Mouse (Mus musculus): ENCODE data around the gene Agbl4. TPM values are rescaled to one million over a fixed set of nuclear protein-coding genes. Genes with fewer than 3 reads are reported as not detected.

The Agbl4 gene
- polyA plus RNA-seq, 1 experiment = 79.8 TPM

DNA sequence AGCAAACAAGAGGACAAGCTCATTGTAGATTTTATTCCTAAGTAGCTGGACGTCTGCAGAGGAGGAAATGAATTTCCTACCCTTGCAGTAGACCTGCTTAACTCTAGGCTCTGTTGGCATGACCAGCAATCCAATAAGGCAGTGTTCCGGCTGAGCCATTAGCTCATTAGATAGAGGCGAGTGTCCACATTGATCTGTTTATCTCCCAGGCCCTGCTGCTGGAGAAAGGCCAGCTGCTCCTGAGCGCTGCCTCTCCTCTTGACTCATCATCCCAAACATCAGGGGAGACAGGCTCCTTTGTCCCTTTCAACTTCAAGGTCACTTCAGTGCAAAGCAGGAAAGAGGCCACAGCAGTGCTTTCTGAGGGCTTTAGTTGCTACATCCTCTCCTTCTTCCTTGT, 858.0 kb downstream of the Agbl4 start:
- Histone ChIP-seq H3K27ac (ENCODE audit: control insufficient read depth, insufficient read depth, low read depth, low read length) (no peak overlapping the region), H3K4me3 (ENCODE audit: control insufficient read depth, low read depth, low read length) (no peak overlapping the region), H3K27me3 (ENCODE audit: control insufficient read depth, insufficient read depth, low read length) (no peaks in the 10 kb centered on the region), H3K4me1 (ENCODE audit: control insufficient read depth, insufficient read depth, low read length) (no peaks in the 10 kb centered on the region), H3K36me3 (ENCODE audit: control insufficient read depth, insufficient read depth, low read length) (no peaks in the 10 kb centered on the region)
- no peak for TF ChIP-seq POLR2A (IDR thresholded peaks at IDR 0.05; ENCODE audit: control insufficient read depth, low read depth, low read length)
- no peak for TF ChIP-seq CTCF (IDR thresholded peaks at IDR 0.05; ENCODE audit: control insufficient read depth, insufficient read depth, insufficient replicate concordance, low read depth, low read length)

DNA sequence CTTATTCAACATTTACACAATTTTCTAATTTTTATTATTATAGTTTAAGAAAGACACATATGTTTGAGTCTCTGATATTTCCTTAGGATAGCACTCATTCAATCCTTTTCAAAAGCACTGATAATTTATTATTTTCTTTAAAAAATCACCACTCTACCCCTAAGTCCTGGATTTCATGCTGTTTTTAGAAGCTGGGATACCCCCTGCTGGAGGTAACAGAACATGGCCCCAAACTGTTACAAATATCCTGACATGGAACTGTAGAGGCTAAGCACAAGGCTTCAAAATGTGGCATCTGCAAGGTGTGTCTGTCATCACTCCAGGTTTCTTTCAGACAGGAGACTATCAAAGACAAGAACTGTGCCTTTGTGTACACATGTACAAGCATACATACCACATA, 859.5 kb downstream of the Agbl4 start:
- Histone ChIP-seq H3K4me1 (ENCODE audit: control insufficient read depth, insufficient read depth, low read length) (no peaks in the 10 kb centered on the region), H3K4me3 (ENCODE audit: control insufficient read depth, low read depth, low read length) (no peak overlapping the region), H3K27ac (ENCODE audit: control insufficient read depth, insufficient read depth, low read depth, low read length) (no peak overlapping the region), H3K27me3 (ENCODE audit: control insufficient read depth, insufficient read depth, low read length) (no peaks in the 10 kb centered on the region), H3K36me3 (ENCODE audit: control insufficient read depth, insufficient read depth, low read length) (no peaks in the 10 kb centered on the region)
- no peak for TF ChIP-seq POLR2A (IDR thresholded peaks at IDR 0.05; ENCODE audit: control insufficient read depth, low read depth, low read length)
- TF ChIP-seq CTCF (IDR thresholded peaks at IDR 0.05; ENCODE audit: control insufficient read depth, insufficient read depth, insufficient replicate concordance, low read depth, low read length) = no peak

DNA sequence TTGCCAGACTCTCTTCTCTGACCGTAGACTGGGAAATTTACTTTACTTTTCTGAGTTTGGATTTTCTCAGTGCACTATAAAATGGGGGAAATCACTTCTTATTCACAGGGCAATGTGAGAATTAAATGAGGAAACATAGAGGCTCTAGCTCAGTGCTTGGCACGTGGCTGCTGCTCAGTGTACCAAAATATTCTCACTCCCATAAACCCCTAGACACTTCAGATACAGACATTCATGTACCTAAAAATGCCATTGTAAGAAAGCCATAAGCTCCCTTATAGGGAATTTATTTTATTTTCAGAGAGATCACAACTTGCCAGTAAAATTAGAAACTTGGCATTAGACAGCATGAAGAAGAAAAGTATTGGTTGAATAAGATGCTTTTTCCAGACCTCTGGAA, 883.5 kb downstream of the Agbl4 start:
- Histone ChIP-seq H3K4me3 (ENCODE audit: control insufficient read depth, low read depth, low read length) (no peak overlapping the region), H3K4me1 (ENCODE audit: control insufficient read depth, insufficient read depth, low read length) (no peaks in the 10 kb centered on the region), H3K27me3 (ENCODE audit: control insufficient read depth, insufficient read depth, low read length) (no peaks in the 10 kb centered on the region), H3K36me3 (ENCODE audit: control insufficient read depth, insufficient read depth, low read length) (no peaks in the 10 kb centered on the region), H3K27ac (ENCODE audit: control insufficient read depth, insufficient read depth, low read depth, low read length) (no peak overlapping the region)
- no peak for TF ChIP-seq CTCF (IDR thresholded peaks at IDR 0.05; ENCODE audit: control insufficient read depth, insufficient read depth, insufficient replicate concordance, low read depth, low read length)

GRCm38 (mm10) chr4:111281836-111282235, 884.4 kb downstream of the Agbl4 start:
- Histone ChIP-seq H3K36me3 (ENCODE audit: control insufficient read depth, insufficient read depth, low read length) (no peaks in the 10 kb centered on the region), H3K4me3 (ENCODE audit: control insufficient read depth, low read depth, low read length) (no peak overlapping the region), H3K4me1 (ENCODE audit: control insufficient read depth, insufficient read depth, low read length) (no peaks in the 10 kb centered on the region), H3K27ac (ENCODE audit: control insufficient read depth, insufficient read depth, low read depth, low read length) (no peak overlapping the region), H3K27me3 (ENCODE audit: control insufficient read depth, insufficient read depth, low read length) (no peaks in the 10 kb centered on the region)
- no peak for TF ChIP-seq CTCF (IDR thresholded peaks at IDR 0.05; ENCODE audit: control insufficient read depth, insufficient read depth, insufficient replicate concordance, low read depth, low read length)
- TF ChIP-seq POLR2A (IDR thresholded peaks at IDR 0.05; ENCODE audit: control insufficient read depth, low read depth, low read length) = no peak

DNA sequence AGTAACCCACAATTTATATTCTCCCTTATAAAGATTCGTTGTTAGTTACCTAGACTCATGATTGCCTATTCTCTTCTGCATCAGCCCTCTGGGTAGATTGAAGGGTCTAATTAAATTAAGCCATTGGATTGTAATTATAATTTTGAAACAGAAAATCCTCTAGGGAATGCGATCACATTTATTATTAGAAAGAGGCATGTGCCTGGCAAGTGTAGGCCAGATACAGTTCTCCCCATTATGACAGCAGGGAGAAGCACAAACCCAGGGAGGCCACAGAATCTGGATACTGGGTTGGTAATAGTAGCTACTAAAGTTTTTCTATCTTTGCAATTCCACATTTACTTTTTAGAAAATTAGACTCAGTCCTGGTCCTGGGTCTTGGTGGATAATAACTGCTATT, 887.2 kb downstream of the Agbl4 start:
- Histone ChIP-seq H3K4me1 (ENCODE audit: control insufficient read depth, insufficient read depth, low read length) (no peaks in the 10 kb centered on the region), H3K4me3 (ENCODE audit: control insufficient read depth, low read depth, low read length) (no peak overlapping the region), H3K27ac (ENCODE audit: control insufficient read depth, insufficient read depth, low read depth, low read length) (no peak overlapping the region), H3K36me3 (ENCODE audit: control insufficient read depth, insufficient read depth, low read length) (no peaks in the 10 kb centered on the region), H3K27me3 (ENCODE audit: control insufficient read depth, insufficient read depth, low read length) (no peaks in the 10 kb centered on the region)
- TF ChIP-seq POLR2A (IDR thresholded peaks at IDR 0.05; ENCODE audit: control insufficient read depth, low read depth, low read length) (no peak), CTCF (IDR thresholded peaks at IDR 0.05; ENCODE audit: control insufficient read depth, insufficient read depth, insufficient replicate concordance, low read depth, low read length) (no peak)

DNA sequence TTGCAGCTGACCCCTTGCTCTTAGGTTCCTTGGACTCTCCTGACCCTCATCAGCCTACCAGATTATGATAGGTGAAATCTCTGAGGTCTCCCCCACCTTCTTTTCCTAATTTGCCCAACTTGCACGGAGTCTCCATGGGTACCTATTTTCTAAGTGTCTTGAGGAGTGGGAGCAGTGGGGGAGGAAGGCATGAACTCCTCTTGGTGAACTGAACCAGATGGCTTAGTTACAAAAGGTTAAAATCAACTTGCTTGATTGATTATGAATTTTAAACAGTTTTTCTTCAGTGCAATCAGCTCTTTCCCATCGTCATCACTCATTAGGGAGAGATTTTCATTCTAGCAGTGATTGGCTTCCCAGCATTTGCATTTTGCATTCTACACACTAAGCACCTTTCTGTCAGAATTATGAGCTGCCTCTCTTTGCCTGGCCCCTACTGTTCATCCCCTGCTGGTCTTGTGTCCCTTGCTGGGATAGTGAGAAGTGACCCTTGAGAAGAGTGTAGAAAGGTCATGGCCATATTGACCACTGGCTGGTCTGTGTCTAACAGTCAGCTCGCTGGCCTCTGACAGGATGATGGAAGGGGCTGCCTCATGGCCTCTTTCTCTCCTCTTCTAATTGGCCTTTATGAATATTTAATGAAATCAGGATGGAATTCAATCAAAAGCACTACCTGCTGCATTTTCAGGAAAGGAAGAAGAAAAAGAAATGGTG, 897.2 kb downstream of the Agbl4 start:
- Histone ChIP-seq H3K4me3 (ENCODE audit: control insufficient read depth, low read depth, low read length) (no peak overlapping the region), H3K36me3 (ENCODE audit: control insufficient read depth, insufficient read depth, low read length) (no peaks in the 10 kb centered on the region)
- TF ChIP-seq POLR2A (IDR thresholded peaks at IDR 0.05; ENCODE audit: control insufficient read depth, low read depth, low read length) (no peak), CTCF (IDR thresholded peaks at IDR 0.05; ENCODE audit: control insufficient read depth, insufficient read depth, insufficient replicate concordance, low read depth, low read length) (no peak)

GRCm38 (mm10) chr4:111306518-111306917, 909.1 kb downstream of the Agbl4 start:
- Histone ChIP-seq H3K4me1 (ENCODE audit: control insufficient read depth, insufficient read depth, low read length) (no peaks in the 10 kb centered on the region), H3K36me3 (ENCODE audit: control insufficient read depth, insufficient read depth, low read length) (no peaks in the 10 kb centered on the region), H3K4me3 (ENCODE audit: control insufficient read depth, low read depth, low read length) (no peak overlapping the region), H3K27me3 (ENCODE audit: control insufficient read depth, insufficient read depth, low read length) (no peaks in the 10 kb centered on the region), H3K27ac (ENCODE audit: control insufficient read depth, insufficient read depth, low read depth, low read length) (0 out of 2 replicates have a peak overlapping the region, but pooled peaks have one; percentile 17)
- TF ChIP-seq CTCF (IDR thresholded peaks at IDR 0.05; ENCODE audit: control insufficient read depth, insufficient read depth, insufficient replicate concordance, low read depth, low read length) (no peak), POLR2A (IDR thresholded peaks at IDR 0.05; ENCODE audit: control insufficient read depth, low read depth, low read length) (no peak)

More for the DNA sequence above, 897.2 kb downstream of the Agbl4 start:
- Histone ChIP-seq H3K27me3 (ENCODE audit: control insufficient read depth, insufficient read depth, low read length) (no peaks in the 10 kb centered on the region), H3K27ac (ENCODE audit: control insufficient read depth, insufficient read depth, low read depth, low read length) (no peak overlapping the region), H3K4me1 (ENCODE audit: control insufficient read depth, insufficient read depth, low read length) (no peaks in the 10 kb centered on the region)

Measured in testis, adult 2 months (tissue).